Mouse (Mus musculus) thymus, postnatal 4 days (tissue): ENCODE measurements around the gene Upk3bl.

Experiments used
- DNase-seq: peaks from one replicate; pipeline ENCODE4 v3.0.0; 2021

Upk3bl gene

DNA sequence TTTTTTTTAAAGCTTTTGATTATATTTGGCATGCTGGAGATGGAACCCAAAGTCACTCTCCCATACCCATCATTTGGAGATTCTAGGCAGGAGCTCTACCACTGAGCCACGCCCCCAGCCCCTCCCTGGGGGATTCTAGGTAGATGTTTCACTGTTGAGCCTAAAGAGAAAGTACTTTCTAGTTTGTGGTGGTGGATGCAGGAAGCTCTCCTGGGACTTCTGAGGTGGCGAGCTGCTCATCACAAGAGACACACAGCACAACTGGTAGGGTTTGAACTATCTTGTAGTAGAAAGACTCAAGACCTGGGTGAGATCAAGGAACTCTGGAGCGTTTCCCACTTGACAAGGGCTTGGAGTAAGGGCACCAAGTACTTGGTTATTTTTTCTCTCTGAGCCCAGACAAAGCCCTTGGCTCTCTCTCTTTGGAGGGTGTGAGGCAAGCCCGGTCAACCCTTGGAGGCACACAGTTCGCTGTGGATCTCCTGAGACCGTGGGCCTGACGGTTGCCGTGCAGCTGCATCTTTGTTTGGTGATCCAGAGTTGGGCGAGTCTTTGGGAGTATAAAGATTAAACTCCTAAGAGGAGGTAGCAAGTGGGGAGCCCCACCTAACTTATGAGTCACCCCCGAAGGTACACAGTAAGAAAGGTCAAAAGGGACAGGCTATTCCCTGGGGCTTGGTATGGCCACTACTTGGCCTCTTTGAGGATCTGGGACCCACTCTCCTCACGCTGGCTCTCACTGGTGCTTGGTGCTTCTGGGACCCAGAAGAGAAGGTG is at the start of gene Upk3bl:
TSS of gene Upk3bl (plus strand) at position 192 of the 777 bp plus-strand sequence.
- no peak for DNase-seq

DNA sequence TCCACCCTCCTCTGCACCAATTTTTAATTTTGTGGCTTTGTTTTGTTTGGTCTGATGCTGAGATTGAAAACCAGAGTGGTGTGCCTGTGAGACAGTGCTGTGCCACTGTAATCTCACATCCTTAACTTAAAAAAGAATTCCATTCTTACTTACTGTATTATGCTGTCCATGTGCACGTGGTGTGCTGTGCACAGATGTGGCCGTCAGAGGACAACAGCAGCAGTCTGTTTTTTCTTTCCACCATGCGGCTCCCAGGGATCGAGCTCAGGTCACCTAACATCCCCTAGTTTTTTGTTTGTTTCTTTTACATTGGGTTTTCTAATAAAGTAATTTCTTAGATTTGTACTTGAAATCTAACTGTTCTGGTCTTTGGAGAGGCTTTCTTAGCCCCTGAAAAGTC is 49.8 kb upstream of the Upk3bl start:
- DNase-seq: no peak

DNA sequence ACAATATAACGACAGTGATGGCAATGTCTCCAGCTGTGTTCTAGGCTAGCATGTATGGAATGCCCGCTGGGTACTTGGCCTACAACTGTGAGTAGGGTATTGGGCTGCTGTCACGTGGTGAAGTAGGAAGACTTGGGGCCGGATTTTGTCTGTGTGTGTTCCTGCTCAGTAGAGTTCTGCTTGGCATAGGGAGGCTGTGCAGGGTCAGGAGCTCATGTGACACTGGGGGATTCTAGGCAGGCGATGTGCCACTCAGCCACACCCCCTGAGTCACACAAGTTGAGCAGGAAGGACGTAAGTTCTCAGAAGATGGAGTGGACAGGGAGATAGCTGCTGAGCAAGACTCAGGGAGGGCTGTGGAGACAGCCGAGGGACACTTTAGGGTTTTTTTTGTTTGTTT is 46.5 kb upstream of the Upk3bl start:
- DNase-seq: no peak

DNA sequence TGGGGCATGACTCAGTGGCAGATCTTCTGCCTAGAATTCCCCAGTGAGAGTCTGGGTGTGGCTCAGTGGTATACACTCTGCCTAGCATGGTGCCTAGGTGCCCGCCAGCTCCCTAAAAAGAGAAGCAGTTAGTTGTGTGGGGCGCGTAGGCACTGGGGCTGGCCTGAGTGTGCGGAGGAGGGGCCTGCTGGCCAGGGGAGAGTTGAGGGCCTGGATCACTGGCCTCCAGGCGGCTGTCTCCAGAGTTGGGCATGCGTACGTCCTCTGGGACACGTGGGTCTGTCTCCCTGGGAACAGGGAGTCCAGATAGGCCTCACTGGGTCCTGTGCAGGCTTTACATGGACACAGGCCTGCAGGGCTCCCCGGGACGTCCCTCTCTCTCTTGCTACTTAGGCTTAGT is 39.4 kb upstream of the Upk3bl start:
- DNase-seq: no peak

DNA sequence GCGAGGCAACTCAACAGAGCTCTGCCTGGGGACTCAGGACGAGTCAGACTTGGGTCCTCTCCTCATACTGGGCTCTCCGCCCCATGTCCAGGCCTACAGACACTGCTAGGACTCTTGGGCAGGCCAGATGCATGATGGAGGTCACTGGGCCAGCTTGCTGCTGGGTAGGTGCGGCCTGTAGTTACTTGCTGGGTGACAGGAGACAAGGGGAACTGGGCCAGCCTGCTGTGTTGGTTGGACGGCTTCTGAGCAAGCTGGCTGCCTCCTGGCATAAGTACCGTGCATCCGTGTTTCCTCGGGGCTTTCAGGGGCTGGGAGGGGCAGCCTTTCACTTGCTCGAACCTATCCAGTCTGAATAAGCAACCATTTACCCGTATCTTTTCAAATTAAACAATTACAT is 38.7 kb upstream of the Upk3bl start:
- no peak for DNase-seq

DNA sequence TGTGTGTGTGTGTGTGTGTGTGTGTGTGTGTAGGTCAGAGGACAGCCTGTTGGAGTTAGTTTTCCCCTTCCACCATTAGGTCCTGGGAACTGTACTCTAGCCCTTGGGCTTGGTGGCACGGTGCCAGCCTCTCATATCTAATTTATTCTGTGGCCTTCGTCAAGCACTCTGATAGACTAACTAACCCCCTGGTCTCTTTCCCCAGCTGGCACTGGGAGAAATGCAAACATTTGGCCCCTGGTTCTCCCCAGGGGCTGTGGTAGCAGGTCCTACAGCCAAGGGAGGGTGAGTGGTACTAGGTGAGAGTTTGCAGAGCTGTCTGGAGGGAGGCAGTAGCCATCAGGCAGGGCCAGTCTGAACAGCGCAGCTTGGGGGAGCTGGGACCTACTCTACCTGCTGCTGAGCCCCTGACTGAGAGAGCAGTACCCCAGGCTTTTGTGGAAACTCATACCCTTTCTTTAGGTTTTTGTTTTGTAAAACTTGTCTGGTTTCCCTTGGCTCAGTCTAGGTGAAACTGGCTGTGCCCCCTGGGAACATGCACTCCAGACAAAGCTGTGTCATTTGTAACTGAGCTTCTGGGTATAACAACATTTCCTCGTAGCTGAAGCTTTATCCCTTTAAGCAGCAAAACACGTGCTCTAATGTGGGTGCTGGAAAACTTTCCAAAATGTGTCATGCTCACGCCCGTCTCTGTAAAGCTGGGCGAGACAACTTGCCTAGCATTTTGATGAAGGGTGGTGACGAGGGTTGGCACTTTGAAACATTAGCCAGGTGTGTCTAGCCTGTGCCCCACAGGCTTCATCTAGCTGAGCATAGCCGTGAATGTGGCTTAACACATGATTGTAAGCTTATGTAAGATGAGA is 38.0 kb upstream of the Upk3bl start:
- no peak for DNase-seq

DNA sequence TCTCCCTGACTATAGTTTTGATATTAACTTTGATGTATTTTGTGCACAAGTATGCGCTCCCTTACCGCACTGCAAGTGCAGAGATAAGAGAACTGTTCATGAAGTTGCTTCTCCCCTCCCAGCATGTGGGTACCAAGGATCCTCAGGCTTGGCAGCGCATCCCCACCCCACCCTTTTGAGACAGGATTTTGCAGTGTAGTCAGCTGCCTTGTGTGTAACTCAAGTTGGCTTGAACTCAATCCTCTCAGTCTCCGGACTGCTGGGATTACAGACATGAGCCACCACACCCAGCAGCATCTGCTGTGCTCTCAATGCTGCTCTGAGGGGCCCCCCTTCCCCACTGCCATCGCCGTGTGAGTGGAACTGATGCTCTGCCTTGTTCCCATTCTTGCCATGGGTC is 37.0 kb upstream of the Upk3bl start:
- no peak for DNase-seq

DNA sequence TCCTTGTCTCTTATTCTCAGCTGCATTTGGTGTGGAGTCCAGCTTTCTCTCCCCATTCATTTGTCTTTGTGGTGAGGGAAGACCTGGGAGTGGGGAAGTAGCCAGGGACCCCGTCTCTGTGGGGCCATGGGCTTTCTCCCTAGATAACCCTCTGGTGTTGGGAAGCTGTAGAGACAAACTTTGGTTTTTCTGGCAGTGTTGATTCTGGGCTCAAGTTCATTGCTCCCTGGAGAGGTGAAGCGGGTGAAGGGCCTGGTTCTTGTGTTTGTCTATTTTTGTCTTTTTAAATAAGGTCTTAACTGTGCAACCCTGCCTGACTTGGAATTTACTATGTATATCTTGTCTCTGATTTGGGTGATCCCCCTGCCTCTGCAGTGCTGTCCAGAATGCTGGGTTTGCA is 35.6 kb upstream of the Upk3bl start:
- no peak for DNase-seq

DNA sequence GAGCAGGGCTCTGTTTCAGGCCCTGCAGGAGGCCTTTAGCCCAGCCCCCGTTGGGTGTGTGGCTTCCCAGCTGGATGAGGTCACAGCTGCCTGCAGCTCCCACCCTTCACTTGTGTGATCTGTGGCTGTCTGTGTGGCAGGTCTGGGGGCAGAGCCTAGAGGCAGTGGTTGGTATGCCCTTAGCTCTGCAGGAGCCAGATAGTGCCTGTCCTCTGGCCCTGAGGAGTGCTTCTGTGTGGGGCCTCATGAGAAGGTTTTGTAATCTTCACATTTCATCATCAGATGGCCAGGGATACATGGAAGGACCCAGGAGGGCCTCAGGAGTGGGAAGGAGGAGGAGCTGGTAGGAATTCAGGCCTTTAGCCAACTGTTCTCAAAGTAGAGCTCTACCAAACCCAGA is 34.4 kb upstream of the Upk3bl start:
- peak; percentile 41 for DNase-seq

DNA sequence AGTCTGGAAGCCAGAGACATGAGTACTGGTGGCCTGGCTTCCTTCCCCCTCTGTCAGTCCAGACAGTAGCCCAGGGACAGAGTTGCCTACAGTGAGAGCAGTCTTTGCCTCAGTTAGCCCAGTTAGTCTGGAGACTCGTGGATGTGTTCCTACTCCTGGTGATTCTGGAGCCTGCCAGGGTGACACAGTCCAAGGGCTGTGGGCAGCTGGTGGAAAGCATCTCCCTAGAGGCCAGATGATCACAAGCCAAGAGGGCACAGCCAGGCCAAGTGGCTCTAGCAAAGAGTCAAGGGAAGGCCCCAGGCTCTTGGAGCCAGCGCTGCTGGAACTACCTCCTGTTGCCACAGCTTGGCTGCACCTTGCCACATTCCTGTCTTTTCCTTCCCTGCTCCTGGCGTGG is 28.6 kb upstream of the Upk3bl start:
- DNase-seq: no peak

DNA sequence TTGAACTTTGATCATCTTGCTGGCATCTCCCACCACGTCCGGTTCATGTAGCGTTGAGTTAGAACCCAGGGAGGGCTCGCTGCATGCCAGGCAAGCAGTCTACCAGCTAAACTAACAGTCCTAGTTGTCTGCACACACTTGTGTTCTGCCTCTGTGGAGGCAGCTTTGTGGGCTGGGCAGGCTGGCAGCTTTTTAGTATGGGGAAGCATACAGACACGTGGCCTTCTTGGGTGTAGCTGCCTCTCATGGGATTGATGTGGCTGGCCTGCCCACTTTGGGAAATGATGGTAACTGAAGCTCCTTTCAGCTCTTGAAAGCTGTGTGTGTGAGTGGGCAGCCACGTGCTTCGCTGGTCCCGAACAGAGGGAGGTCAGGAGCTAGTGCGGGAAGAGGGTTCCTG is 27.4 kb upstream of the Upk3bl start:
- no peak for DNase-seq

DNA sequence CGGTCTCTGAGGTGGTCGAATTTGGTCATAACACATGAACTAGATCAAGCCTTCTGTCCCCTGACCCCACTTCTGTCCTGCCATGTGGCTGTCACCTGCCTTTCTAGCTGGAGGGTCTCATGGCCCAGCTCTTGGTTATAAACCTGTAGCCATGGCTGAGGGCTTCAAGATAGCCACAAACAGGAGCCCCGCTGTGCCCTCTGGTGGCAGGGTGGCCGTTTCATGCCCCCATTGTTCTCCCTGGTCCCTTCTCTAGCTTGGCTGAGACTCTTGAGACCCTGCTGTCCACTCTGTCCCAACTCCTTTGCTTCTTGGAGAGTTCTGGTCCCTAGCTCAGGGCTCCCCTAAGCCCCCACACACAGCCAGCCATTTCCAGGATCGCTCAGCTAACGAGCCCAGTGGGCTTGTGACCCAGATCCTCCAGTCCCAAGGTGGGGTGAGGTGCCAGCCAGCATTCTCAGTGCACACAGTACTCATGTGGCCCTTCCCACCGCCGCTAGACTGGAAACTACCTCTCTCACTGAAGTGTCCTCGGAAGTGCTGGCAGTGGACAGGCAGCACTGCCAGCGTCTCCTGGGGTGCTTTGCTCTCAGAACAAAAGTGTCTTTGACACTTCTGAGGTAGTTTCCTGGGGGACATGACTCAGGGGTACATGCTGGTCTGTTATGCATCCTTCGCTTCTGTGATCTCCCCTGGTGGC is 26.5 kb upstream of the Upk3bl start:
- DNase-seq: peak; percentile 69

DNA sequence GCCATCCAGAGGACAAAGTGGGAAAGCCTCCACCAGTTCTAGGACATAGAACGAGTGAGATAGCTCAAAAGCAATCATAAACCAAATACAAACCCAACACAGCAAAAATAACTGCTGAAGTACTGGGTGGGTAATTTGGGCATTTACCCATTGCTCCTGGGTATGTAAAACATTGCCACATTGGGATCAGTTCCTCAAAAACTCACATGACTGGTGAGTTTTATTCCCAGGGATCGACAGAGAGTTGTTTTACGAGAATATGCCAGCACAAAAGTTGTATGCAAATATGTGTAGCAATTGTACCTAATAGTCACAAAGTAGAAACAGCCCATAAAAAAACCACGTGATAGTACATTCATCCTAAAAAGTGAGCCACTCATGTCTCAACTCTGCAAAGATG is 19.4 kb upstream of the Upk3bl start:
- no peak for DNase-seq

DNA sequence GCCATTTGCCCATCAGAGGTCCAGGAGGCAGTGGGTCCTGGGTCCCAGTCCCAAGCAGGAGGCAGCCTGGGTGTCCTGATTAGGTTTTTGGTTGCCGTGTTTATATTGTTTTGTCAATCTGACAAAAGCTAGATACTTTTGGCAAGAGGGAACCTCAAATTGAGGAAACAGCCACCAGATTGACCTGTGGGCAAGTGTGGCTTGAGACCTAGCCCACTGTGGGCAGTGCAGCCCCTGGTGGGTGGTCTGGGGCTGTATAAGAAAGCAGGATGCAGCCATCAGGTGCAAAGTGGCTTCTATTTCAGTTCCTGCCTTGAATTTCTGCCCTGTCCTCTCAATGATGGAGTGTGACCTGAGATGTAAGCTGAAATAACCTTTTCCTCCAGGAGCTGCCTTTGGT is 19.0 kb upstream of the Upk3bl start:
- no peak for DNase-seq

DNA sequence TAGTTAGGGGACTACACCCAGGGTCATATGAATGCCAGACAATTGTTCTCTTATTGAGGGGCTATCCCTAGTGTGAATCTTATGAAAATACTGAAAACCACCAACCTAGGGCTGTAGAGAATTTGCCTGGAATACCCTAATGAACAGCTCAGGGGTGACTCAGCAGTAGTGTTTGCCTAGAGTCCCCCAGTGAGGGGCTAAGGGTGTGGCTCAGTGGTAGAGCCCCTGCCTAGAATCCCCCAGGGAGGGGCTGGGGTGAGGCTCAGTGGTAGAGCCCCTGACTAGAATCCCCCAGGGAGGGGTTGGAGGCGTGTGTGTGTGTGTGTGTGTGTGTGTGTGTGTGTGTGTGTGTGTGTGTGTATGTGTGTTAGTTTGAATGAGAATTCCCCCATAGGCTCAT is 17.6 kb upstream of the Upk3bl start:
- DNase-seq: no peak

DNA sequence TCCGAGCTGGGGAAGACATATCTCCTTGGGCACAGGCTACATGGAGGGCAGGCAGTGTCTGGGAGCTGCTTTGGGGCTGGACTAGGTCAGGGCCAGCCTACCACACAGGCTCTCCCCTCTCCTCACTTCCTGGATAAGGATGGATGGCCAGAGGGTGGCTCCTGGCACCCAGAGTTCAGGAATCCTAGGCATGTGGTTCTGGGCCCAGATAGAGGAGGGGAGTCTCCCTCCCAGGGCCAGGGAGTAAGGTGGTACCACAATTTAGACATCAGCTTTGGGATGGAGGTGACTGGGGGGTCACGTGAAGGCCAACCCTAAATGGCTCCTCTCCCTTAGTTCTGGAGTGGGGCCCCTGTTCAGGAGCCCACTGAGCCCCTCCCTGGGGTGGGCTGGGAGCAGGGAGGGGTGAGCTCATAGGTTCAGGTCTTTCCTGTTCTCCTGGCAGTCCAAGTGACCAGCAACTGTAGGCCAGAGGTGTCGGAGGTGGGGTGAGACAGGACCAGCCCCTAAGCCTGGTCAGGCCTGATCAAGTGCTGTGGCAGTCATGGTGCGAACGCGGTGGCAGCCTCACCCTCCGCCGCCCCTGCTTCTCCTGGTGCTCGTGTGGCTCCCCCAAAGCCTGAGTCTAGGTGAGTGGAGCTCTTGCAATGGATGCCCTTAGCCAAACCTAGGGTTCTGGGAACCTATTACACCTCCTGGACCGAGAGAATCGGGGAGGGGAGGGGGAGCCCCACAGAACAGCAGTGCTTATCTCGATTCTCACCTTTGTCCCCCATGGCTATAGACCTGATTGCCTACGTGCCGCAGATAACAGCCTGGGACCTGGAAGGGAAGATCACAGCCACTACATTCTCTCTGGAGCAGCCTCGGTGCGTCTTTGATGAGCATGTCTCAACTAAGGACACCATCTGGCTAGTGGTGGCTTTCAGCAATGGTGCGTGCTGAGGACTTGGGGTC is 15.8 kb upstream of the Upk3bl start, which contains the start of gene Upk3b:
TSS of gene Upk3b (plus strand) at position 239 of the 957 bp plus-strand sequence.
- DNase-seq: no peak

DNA sequence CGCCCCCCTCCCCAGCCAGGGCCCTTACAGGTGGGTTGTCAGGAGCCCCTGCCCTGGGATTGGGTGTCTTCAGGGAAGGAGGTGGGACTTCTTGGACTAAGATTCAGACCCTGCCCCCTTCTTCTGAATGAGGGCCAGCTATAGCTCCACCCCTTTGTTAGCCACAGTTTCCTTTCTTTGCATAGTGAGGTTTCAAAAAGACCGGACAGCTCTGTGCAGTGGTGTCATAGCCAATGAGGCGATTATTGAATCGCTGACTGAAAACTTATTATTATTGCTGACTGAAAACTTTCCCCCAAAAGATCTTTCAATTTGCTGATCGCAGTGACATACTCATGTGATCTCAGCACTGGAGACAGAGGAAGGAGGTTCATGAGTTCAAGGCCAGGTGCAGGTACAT is 14.1 kb upstream of the Upk3bl start:
- no peak for DNase-seq

DNA sequence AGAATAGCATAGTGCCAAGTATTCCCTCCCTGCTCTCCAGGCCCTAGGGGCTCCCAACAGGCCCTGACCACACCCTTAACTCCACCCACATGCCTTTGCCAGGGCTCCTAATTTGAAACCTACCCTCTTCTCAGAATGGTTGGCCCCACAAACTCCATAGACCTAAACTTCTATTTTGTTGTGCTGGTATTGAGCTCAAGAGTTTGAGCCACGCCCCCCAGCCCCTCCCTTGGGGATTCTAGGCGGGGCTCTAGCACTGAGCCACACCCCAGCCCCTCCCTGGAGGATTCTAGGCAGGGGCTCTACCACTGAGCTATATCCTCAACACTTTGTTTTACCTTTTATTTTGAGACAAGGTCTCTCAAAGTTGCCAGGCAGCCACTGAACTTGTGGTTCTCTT is 13.0 kb upstream of the Upk3bl start:
- DNase-seq: no peak

DNA sequence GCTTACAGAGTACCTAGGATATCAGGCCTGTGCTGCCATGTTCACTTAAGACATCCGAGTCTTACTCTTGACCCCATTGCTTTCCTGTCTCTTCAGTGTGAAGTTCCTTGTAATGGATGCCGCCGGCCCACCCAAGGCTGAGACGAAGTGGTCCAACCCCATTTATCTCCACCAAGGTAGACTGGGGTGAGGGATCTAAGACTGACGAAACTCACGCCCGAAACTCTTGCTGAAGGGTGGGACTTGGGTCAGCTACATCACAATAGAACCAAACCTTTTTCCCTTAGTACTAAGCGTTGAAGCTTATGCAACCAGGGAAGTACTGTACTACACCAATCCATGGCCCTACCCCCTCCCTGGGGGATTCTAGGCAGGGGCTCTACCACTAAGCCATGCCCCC is 12.6 kb upstream of the Upk3bl start:
- no peak for DNase-seq

DNA sequence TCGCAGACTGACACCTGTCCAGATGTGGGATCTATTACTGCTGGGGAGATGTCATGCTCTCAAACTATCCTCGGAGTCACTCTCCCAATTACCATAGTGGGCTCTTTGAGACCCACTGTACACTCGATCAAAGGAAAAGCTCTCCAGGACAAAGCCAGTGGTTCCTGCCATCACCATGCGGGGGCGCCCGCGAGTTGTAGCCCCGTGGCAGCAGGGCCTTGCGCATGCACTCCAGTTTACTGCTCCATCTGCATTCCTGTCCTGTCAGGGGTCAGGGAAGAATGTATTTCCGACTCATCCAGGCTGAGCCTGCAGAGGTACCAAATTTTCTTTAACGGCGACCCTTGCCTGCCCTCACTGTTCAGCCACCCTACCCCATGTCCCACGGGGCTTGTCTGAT is 9.4 kb upstream of the Upk3bl start:
- DNase-seq: peak; percentile 64

DNA sequence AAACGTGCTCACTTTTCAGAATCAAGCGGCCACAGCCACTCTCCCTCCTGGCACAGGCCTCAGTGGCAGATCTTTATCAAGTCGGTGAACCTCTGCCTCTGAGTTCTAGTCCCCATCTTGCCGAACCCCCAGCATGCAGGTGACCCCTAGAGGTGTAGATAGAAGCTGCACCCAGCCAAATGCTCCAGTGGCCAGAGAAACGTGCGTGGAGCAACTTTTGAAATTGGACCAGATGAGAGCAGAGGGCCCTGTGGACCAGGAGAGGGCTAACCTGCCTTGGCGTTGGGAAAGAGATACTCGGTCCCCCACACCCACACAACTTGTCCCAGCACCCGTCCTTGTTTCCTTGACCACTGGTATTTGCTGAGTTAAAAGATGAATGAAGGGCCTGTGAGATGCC is 8.9 kb upstream of the Upk3bl start:
- DNase-seq: peak; percentile 63

DNA sequence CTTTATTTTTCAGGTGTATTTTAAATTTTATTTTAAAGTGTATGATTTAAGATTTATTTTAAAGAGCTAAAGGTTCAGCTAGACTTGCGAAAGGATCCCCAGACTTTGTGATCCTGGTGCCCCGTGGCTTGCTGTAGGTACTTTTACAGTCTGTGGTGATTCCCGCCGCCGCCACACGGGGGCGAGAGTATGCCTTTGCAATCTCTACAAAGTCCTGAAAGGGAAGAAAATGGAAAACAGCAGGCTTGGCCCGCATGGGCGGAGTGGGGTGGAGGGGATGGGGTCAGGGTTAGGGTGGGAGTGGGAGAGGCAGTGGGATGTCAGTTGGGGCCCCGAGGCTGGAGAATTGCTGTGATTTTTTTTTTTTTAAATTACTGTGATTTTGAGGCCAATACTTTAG is 8.3 kb upstream of the Upk3bl start:
- peak; percentile 95 for DNase-seq
